Mouse (Mus musculus) heart, adult 2 months (tissue): ENCODE data around the gene Irf5.

Source experiments
- CTCF ChIP-seq: fragments of 200-600 bp; IDR thresholded peaks from 2 replicates; pipeline ENCODE4 v1.8.1; 2022; ENCODE audit warnings: antibody characterized with exemption, mild to moderate bottlenecking, moderate library complexity
- EP300 ChIP-seq: fragments of 200-500 bp; IDR thresholded peaks from 2 replicates; pipeline ENCODE4 v1.6.1; 2011; ENCODE audit warnings: low read depth, low read length, control low read depth; ENCODE audit not compliant: insufficient read depth
- POLR2A ChIP-seq: fragments of 200-500 bp; IDR thresholded peaks from 2 replicates; pipeline ENCODE4 v1.6.1; 2011; ENCODE audit warnings: mild to moderate bottlenecking, low read depth, low read length, control low read depth; ENCODE audit not compliant: insufficient read depth

GRCm38 (mm10) chr6:29509086-29509485 is 17.3 kb upstream of the Irf5 start:
- TF ChIP-seq CTCF (no peak), EP300 (no peak), POLR2A (no peak)
